Mouse (Mus musculus): ENCODE data around the gene Adcy5.

DNA sequence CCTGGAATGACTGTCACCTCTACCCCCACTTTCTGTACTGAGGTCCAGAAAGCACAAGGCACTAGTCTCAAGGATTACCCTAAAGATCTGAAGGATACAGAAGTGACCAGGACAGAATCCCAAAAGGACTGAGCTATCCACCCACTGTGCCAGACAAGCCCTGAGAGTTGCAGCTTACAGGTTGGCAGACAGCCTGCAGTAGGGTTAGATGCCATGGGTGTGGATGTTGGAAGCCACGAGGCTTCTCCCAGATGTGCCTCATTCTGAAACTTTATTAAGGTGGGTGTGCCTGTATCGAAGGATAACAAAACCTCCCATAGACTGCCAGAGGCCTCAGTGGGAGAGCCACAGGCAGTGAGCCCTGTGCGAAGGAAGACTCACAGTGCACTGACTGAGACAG, 23.8 kb downstream of the Adcy5 start:
- TF ChIP-seq CTCF (IDR thresholded peaks at IDR 0.05 in 2 of 3, conservative IDR thresholded peaks at IDR 0.05 in 1 of 3; ENCODE audit: control insufficient read depth in 1 of 3, insufficient read depth in 1 of 3, low read depth in 2 of 3, low read length in 3 of 3, poor library complexity in 1 of 3, severe bottlenecking in 1 of 3): no peak
- no peak for TF ChIP-seq MAFK (IDR thresholded peaks at IDR 0.05; ENCODE audit: borderline replicate concordance, low read depth, low read length)
- no peak for TF ChIP-seq POLR2A (IDR thresholded peaks at IDR 0.05; ENCODE audit: control insufficient read depth in 1 of 2, insufficient read depth in 1 of 2, low read depth in 1 of 2, low read length in 2 of 2, poor library complexity in 1 of 2)
- TF ChIP-seq E2F4 (IDR thresholded peaks at IDR 0.05; ENCODE audit: borderline replicate concordance, low read depth, low read length): no peak
- no peak for TF ChIP-seq USF2 (IDR thresholded peaks at IDR 0.05; ENCODE audit: borderline replicate concordance in 1 of 2, insufficient read depth in 1 of 2, low read depth in 1 of 2, low read length in 2 of 2)
- TF ChIP-seq JUND (IDR thresholded peaks at IDR 0.05; ENCODE audit: low read depth, low read length): no peak
- no peak for TF ChIP-seq CHD1 (IDR thresholded peaks at IDR 0.05; ENCODE audit: low read depth, low read length)
- TF ChIP-seq EP300 (IDR thresholded peaks at IDR 0.05; ENCODE audit: low read depth in 1 of 2, low read length in 2 of 2): no peak
- no peak for TF ChIP-seq TCF12 (IDR thresholded peaks at IDR 0.05; ENCODE audit: low read depth, low read length)
- no peak for TF ChIP-seq BHLHE40 (IDR thresholded peaks at IDR 0.05; ENCODE audit: borderline replicate concordance, low read depth, low read length)
- TF ChIP-seq CHD2 (IDR thresholded peaks at IDR 0.05; ENCODE audit: low read length): no peak
- no peak for TF ChIP-seq ZKSCAN1 (IDR thresholded peaks at IDR 0.05; ENCODE audit: low read depth, low read length)
- no peak for TF ChIP-seq GABPA (IDR thresholded peaks at IDR 0.05; ENCODE audit: low read depth, low read length)
- TF ChIP-seq NRF1 (IDR thresholded peaks at IDR 0.05; ENCODE audit: insufficient read depth, low read depth, low read length, poor library complexity, severe bottlenecking): no peak

All from MEL (cell line).